Mouse (Mus musculus) hindbrain, embryonic 15.5 days (tissue): ENCODE results near the gene Prps1. TPM values are rescaled to one million over a fixed set of nuclear protein-coding genes. Genes with fewer than 3 reads are reported as not detected.

ENCODE experiments used
- ATAC-seq: fragments of 200-750 bp; cut with Nextera tagmentation; 2 replicates; pipeline ENCODE4 v1.8.0; 2017; ENCODE audit warnings: low read depth, moderate number of reproducible peaks, moderate TSS enrichment; ENCODE audit not compliant: low FRiP score
- H3K27ac ChIP-seq: fragments of 300-500 bp; sonication (generic); replicated peaks from 2 replicates; pipeline ENCODE4 v1.5.1; 2015; ENCODE audit warnings: mild to moderate bottlenecking, inconsistent platforms
- H3K27me3 ChIP-seq: fragments of 300-500 bp; sonication (generic); 2 replicates; pipeline ENCODE4 v1.6.1; 2015; ENCODE audit warnings: control low read depth, inconsistent platforms
- H3K36me3 ChIP-seq: fragments of 300-500 bp; sonication (generic); 2 replicates; pipeline ENCODE4 v1.6.1; 2015; ENCODE audit warnings: control low read depth, inconsistent platforms
- H3K4me1 ChIP-seq: fragments of 300-500 bp; sonication (generic); replicated peaks from 2 replicates; pipeline ENCODE4 v1.6.1; 2015; ENCODE audit warnings: control low read depth, inconsistent platforms
- H3K4me2 ChIP-seq: fragments of 300-500 bp; sonication (generic); 2 replicates; pipeline ENCODE4 v1.6.1; 2015; ENCODE audit warnings: moderate library complexity, mild to moderate bottlenecking, inconsistent platforms
- H3K4me3 ChIP-seq: fragments of 300-500 bp; sonication (generic); 2 replicates; pipeline ENCODE4 v1.5.1; 2015; ENCODE audit warnings: mild to moderate bottlenecking, inconsistent platforms
- H3K9ac ChIP-seq: fragments of 300-500 bp; sonication (generic); 2 replicates; pipeline ENCODE4 v1.6.1; 2015; ENCODE audit warnings: inconsistent platforms
- H3K9me3 ChIP-seq: fragments of 300-500 bp; sonication (generic); 2 replicates; pipeline ENCODE4 v1.6.1; 2016; ENCODE audit warnings: control low read depth, inconsistent platforms
- WGBS: fragments of 180-500 bp; shearing (Covaris S2); methylation state at CpG from one replicate; pipeline ENCODE4 v1.1.7; 2015; 5-methylcytosine and 5-hydroxymethylcytosine counted together
- polyA plus RNA-seq: library from polyadenylated mRNA; unstranded; fragments of >200 nt; fragmentation: Nextera tagmentation; extraction: Ambion mirVana; gene quantifications from 2 replicates; pipeline ENCODE4 v1.2.1, GENCODE M21; 2015

Prps1 gene
- 79.8 and 84.5 TPM in 2 replicates for polyA plus RNA-seq

DNA sequence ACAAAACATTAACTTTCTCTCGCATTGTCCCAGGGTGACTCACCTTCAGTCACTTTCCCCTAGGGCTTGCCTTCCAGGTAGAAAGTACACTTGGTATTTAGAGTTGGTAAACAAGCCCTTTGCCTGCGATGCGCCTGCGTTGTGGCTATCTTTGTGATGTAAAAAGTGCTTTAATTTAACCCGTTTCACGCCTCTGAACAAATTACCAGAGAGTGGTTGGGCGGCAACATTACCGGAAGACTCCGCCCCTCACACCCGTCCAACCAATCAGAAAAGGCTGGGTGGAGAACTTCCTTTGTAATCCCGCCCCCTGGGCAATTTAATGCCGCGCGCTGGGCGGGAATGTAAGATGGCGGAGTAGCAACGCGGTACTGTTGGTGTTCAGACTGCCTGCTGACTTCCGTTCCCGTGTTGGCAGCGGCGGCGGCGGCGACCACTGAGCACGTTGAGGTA, at the start of gene Prps1:
Prps1 (plus strand) TSS at position 335 of the 453 bp plus-strand sequence.
- peak; percentile 97 for ATAC-seq
- peak within 1 kb of the TSS; percentile 58 for H3K4me3 ChIP-seq
- H3K36me3 ChIP-seq: no peaks in the 10 kb centered on the region
- peak within 1 kb of the TSS; percentile 54 for H3K4me2 ChIP-seq
- no peaks in the 10 kb centered on the region for H3K4me1 ChIP-seq
- no peaks in the 10 kb centered on the region for H3K9me3 ChIP-seq
- 22% methylated on average over 26 of the region's 26 CpGs for WGBS
- peak within 1 kb of the TSS; percentile 76 for H3K27ac ChIP-seq
- no peaks in the 10 kb centered on the region for H3K27me3 ChIP-seq
- peak within 1 kb of the TSS; percentile 49 for H3K9ac ChIP-seq

DNA sequence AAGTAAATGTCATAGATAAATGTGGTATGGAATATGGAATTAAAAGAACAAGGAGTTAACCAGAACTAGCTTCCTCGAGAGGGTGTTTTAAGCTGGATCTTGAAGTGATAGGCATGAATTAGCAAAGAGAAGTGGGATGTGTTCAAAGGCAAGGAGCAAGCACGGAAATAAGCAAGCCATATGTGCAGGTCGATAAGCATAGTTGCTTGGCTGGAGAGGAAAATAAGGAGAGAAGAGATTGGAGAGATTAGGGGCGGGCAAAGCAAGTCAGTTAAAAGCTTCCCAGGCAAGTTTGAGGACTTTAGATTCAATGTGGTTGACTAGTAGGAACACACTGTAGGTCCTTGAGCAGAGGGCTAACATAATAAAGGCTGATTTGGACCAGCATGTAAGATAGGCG, 48.8 kb upstream of the Prps1 start:
- 87% methylated on average over 5 of the region's 5 CpGs for WGBS

DNA sequence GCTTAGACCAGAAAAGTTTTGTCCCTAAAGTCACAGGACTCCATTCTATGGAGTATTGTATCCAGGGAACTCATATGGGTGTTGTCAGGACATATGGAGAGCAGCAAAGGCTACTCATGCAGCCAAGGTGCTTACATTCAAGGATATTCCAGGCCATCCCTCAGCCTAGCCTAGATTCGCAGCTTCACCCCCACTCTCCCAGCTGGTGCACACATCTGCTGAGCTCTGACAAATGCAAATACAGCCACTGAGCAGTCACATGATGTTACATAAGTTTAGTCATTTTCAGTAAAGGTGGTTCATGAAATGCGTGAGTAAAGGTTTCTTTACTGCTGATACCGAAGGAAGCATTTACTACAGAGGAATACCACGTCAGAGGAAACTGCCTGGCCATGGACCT, 37.9 kb upstream of the Prps1 start:
- Histone ChIP-seq H3K27ac (no peak overlapping the region), H3K4me2 (no peak overlapping the region), H3K9me3 (no peaks in the 10 kb centered on the region), H3K4me1 (no peaks in the 10 kb centered on the region), H3K36me3 (no peaks in the 10 kb centered on the region), H3K9ac (no peak overlapping the region), H3K4me3 (no peak overlapping the region), H3K27me3 (no peaks in the 10 kb centered on the region; the same call in 1 of the 2 replicates)
- WGBS: 87% methylated on average over 4 of the region's 4 CpGs
- ATAC-seq: no peak

More for the DNA sequence above, 48.8 kb upstream of the Prps1 start:
- Histone ChIP-seq H3K27ac (no peak overlapping the region), H3K36me3 (no peaks in the 10 kb centered on the region), H3K27me3 (no peaks in the 10 kb centered on the region), H3K4me3 (no peak overlapping the region), H3K4me1 (no peaks in the 10 kb centered on the region), H3K4me2 (no peak overlapping the region), H3K9me3 (no peaks in the 10 kb centered on the region), H3K9ac (no peak overlapping the region)
- ATAC-seq: no peak

DNA sequence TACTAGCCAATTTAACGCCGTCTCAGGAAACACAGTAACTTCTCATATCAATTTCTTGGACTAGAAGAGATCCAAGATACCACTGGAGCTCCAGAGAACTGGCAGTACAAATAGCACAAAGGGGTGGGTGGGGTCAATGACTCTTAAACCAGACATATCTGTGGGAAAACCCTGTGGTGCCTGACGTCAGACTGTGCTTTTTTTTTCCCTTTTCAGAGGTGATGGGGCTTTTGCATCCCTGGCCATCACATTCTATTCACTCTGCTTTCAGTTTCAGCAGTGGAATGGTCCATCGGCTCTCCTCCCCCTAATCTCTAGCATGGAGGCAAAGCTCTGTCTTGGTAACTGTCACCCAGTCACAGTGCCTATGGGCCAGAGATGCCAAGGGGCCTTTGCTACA, 29.3 kb upstream of the Prps1 start:
- no peak for ATAC-seq

DNA sequence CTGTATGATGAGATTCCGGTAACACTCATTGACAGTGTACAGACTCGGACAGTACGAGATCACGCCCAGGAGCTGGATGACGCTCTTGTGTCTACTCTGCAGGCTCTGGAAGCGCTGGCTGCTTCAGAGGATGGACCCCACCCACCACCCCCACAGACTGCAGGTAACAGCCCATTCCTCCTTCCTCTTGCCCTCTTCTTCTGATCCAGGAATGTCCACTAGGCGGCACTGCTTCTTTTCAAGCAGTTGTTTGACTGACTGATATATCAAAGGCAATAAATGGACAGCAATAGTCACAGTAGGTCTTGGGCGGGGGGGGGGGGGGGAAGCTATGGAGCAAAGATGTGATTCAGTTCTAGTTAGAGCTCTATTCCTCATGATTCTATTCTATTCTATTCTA, 28.2 kb upstream of the Prps1 start:
- 79% methylated on average over 7 of the region's 8 CpGs for WGBS
- ATAC-seq: no peak
- no peak overlapping the region for H3K4me2 ChIP-seq

More for the DNA sequence above, 29.3 kb upstream of the Prps1 start:
- Histone ChIP-seq H3K4me2 (no peak overlapping the region), H3K27me3 (no peaks in the 10 kb centered on the region), H3K4me3 (no peak overlapping the region), H3K9ac (no peak overlapping the region), H3K27ac (no peak overlapping the region), H3K9me3 (no peaks in the 10 kb centered on the region), H3K4me1 (no peaks in the 10 kb centered on the region), H3K36me3 (no peaks in the 10 kb centered on the region)
- WGBS: 74% methylated on average over 4 of the region's 4 CpGs

DNA sequence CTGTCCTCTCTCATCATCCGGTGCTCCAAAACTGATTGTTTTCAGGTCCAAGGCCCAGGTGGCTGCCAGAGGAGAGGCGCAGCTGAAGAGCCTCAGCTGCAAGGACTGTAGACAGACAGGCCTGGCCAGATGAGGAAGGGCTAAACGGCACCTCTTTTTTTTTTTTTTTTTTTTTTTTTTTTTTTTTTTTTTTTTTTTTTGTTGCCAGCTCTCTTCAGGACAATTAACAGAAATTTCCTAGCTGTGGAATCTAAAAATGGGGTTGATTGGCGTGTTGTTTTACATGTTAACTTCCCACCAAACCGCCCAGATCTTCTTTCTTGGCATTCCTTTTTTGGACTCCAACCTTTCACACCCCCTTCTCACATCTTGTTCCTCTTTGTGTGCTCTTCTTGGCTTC, 26.4 kb upstream of the Prps1 start:
- Histone ChIP-seq H3K36me3 (no peaks in the 10 kb centered on the region), H3K27ac (no peak overlapping the region), H3K9ac (no peak overlapping the region), H3K9me3 (no peaks in the 10 kb centered on the region), H3K4me1 (no peaks in the 10 kb centered on the region), H3K27me3 (no peaks in the 10 kb centered on the region), H3K4me2 (no peak overlapping the region), H3K4me3 (no peak overlapping the region)
- no peak for ATAC-seq
- 63% methylated on average over 5 of the region's 5 CpGs for WGBS

More for the DNA sequence above, 28.2 kb upstream of the Prps1 start:
- no peak overlapping the region for H3K9ac ChIP-seq
- no peak overlapping the region for H3K27ac ChIP-seq
- no peaks in the 10 kb centered on the region for H3K4me1 ChIP-seq
- H3K27me3 ChIP-seq: no peaks in the 10 kb centered on the region
- no peaks in the 10 kb centered on the region for H3K36me3 ChIP-seq
- no peak overlapping the region for H3K4me3 ChIP-seq
- H3K9me3 ChIP-seq: no peaks in the 10 kb centered on the region

DNA sequence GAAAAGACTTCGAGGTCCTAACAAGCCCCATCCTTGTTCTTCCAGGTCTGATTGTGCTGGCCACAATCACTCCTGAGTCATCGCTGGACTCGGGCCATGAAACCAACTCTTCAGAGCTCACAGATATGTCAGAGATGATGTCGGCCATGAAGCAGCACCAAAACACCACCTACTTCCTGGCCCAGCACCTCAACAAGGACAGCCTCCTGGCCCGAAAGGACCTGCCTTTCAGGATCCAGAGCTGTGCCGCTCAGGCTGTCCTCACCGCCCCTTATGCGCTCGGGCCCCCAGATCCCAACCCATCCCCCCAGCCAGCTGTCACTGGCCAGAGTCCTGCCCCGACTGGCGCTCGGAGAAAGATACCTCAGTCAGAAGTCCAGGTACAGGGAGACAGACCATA, 25.9 kb upstream of the Prps1 start:
- WGBS: 91% methylated on average over 12 of the region's 12 CpGs
- Histone ChIP-seq H3K9me3 (no peaks in the 10 kb centered on the region), H3K4me2 (no peak overlapping the region), H3K36me3 (no peaks in the 10 kb centered on the region), H3K4me1 (no peaks in the 10 kb centered on the region), H3K9ac (no peak overlapping the region), H3K4me3 (no peak overlapping the region), H3K27me3 (no peaks in the 10 kb centered on the region), H3K27ac (no peak overlapping the region)
- ATAC-seq: no peak

DNA sequence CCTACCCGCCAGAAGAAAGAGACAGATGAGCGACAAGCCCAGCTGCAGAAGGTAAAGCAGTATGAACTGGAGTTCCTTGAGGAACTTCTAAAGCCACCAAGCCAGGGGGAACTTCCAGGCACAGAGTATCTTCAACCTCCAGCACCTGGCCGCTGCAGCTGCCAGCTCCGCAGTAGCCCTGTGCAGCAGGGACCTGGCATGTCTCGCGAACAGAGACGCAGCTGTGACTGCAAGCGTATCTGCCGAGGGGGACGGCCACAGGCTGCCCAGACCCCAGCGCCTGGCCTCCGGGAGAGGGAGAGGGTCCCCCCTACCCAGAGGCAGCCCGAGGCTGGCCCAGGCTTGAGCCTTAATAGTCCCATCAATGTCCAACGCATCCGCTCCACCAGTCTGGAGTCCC, 24.4 kb upstream of the Prps1 start:
- ATAC-seq: no peak
- Histone ChIP-seq H3K9me3 (no peaks in the 10 kb centered on the region), H3K4me3 (no peak overlapping the region), H3K9ac (no peak overlapping the region), H3K4me2 (no peak overlapping the region), H3K36me3 (no peaks in the 10 kb centered on the region), H3K27ac (no peak overlapping the region), H3K4me1 (no peaks in the 10 kb centered on the region), H3K27me3 (no peaks in the 10 kb centered on the region)
- WGBS: 78% methylated on average over 15 of the region's 15 CpGs

DNA sequence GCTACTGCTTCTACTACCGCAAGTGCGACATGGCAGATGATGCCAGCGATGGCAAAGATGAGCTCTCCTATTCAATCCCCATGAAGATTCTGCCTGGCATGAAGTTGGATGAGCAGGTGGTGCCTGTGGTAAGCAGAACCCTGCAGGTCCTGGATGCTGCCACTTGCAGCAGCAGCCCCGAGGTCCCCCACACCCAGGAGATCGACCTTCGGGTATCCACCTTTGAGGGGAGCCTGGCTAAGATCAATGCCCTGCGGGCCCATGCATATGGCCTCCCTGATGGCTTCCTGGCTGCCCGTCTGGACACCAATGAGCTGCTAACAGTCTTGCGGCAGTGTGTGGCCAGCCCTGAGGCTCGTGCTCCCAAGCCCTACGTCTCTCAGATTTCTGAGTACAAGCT, 23.6 kb upstream of the Prps1 start:
- Histone ChIP-seq H3K27me3 (no peaks in the 10 kb centered on the region), H3K4me2 (no peak overlapping the region), H3K9me3 (no peaks in the 10 kb centered on the region), H3K9ac (no peak overlapping the region), H3K4me3 (no peak overlapping the region), H3K4me1 (no peaks in the 10 kb centered on the region), H3K27ac (no peak overlapping the region), H3K36me3 (no peaks in the 10 kb centered on the region)
- 92% methylated on average over 11 of the region's 11 CpGs for WGBS
- no peak for ATAC-seq

DNA sequence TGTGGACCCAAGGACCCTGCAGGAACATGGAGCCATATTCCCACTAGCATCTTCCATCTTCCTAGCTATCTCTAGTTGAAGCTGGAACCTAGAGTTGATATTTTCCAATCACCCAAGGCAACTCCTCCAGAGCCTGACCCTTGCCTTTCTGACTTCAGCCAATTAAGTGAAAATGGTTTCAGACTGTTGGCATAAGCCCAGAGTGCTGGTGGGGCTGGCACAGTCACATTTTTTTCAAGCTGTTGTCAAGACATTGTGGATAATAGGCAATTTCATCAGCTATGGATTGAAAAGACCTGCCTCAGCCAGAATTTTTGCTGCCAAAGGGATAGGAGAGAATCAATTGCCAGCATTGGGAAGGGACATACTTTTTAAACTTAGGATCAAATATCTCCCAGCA, 18.5 kb upstream of the Prps1 start:
- H3K4me1 ChIP-seq: no peaks in the 10 kb centered on the region
- H3K4me2 ChIP-seq: no peak overlapping the region
- no peak overlapping the region for H3K9ac ChIP-seq
- no peak overlapping the region for H3K27ac ChIP-seq
- no peaks in the 10 kb centered on the region for H3K9me3 ChIP-seq
- no peaks in the 10 kb centered on the region for H3K27me3 ChIP-seq
- H3K4me3 ChIP-seq: no peak overlapping the region
- no peak for ATAC-seq
- H3K36me3 ChIP-seq: no peaks in the 10 kb centered on the region

DNA sequence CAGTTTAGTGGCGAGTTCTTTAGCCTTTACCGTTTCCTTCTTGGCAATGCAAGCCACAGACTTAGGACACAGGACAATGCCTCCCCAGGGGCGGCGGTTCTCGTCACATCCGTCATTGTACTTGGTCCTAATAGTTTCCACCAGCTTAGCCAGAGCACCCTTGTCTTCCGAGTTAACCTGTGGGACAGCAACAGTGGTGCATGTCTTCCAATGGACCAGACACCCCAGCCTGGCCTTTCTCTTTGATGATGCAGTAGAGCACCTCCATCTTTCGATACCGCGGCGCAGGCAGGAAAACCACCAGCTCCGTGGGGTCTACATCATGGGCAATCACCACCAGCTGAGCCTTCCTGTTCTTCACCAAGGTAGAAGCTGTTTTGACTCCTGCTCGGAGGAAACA, 10.9 kb upstream of the Prps1 start:
- Histone ChIP-seq H3K4me2 (no peak overlapping the region), H3K9ac (no peak overlapping the region), H3K36me3 (no peaks in the 10 kb centered on the region), H3K4me3 (no peak overlapping the region), H3K4me1 (no peaks in the 10 kb centered on the region), H3K9me3 (no peaks in the 10 kb centered on the region), H3K27me3 (0 out of 2 replicates have a peak, but pooled peaks cover 3% of the 10 kb centered on the region), H3K27ac (no peak overlapping the region)
- no peak for ATAC-seq
- 71% methylated on average over 13 of the region's 13 CpGs for WGBS

DNA sequence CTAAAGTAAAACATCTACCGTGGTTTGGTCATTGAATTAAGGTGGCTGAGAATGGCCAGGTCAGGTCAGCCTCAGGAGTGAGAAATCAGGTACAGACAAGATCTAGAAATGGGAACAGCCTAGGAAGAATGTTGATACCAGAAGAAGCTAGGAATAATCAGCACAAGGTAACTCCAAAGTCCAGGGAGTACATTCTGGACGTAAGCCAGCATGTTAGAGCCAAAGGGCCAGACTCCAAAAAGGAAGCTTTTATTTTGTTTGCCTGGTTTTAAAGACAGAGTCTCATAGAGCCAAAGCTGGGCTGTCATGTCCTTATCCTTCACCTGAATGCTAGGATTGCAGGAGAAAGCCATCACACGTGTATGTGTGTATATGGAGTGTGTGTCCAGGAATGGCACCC, 6.3 kb upstream of the Prps1 start:
- H3K27me3 ChIP-seq: 0 out of 2 replicates have a peak, but pooled peaks cover 5% of the 10 kb centered on the region
- no peak overlapping the region for H3K4me3 ChIP-seq
- no peak overlapping the region for H3K27ac ChIP-seq
- no peaks in the 10 kb centered on the region for H3K9me3 ChIP-seq
- no peak overlapping the region for H3K4me2 ChIP-seq
- ATAC-seq: no peak
- no peak overlapping the region for H3K9ac ChIP-seq
- no peaks in the 10 kb centered on the region for H3K36me3 ChIP-seq
- H3K4me1 ChIP-seq: no peaks in the 10 kb centered on the region
- 89% methylated on average over 3 of the region's 3 CpGs for WGBS

DNA sequence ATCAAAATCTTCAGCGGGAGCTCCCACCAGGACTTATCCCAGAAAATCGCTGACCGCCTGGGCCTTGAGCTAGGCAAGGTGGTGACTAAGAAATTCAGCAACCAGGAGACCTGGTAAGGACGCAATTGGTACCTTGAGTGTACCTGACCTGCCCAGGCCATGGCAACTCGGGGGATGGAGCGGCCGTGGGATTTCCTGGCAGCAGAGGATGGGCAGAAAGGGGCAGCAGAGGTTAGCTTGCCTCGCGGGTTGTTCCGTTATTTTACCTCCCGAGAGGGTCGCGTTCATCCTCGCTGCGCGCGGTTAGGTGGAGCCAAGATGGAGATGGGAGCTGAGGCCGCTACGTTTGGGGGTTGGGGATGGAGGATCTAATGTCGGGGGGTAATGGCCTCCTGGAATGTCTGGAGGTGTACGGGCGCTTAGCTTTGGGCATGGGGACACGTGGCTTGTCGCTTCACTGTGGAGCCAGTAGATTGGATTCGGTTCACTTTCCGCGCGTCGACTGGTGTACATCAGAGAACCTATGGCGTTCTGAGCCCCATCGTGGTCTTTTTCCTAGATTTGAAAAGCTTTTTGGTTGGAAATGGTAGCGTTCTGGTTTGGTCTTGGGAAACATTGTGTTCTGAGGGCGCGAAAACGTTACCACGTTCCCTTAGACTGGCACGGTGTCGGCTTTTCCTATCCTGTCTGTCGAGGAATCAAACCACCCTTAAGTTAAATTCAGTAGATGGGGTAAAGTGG, 508 bp downstream of the Prps1 start:
- 25% methylated on average over 39 of the region's 39 CpGs for WGBS
- Histone ChIP-seq H3K4me2 (peak overlapping the region; percentile 54), H3K36me3 (no peaks in the 10 kb centered on the region), H3K9ac (peak overlapping the region; percentile 49), H3K9me3 (no peaks in the 10 kb centered on the region), H3K4me1 (no peaks in the 10 kb centered on the region), H3K27me3 (no peaks in the 10 kb centered on the region), H3K4me3 (peak overlapping the region; percentile 58), H3K27ac (peak overlapping the region; percentile 76)
- ATAC-seq: peak; percentile 81
